Mouse (Mus musculus) urinary bladder, postnatal 14 days (tissue): Measurements from ENCODE around the gene Elmsan1.

Experiments used
- DNase-seq: peaks from one replicate; pipeline ENCODE4 v3.0.0; 2021; ENCODE audit warnings: low spot score

The Elmsan1 gene

GRCm38 (mm10) chr12:84099605-84100004, 119.1 kb downstream of the Elmsan1 start:
- no peak for DNase-seq
